In the genomic region with DNA sequence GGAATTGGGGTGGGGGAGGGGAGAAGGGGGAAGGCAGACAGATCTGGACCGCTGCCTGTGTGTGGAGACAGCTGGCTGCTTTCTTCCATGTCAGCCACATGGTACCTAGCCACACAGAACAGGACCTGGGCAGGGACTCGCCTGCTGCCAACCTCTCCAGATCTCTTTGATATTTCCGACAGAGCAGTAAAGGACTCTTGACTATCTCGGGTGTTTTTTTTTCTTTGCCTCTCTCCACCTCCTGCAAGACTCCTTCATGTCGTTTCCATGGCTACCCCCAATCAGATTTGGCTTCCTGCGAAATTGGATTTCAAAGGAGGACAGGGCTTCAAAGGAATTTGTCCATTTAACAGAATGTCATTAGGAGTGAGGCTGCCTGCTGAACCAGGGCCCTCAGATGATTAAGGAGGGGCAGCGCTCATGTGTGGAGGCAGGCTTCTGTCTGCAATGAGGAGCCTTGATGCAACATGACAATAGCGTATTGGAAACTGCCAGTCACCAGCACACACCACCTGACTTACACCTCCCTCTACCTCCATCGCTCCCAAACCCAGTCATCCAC, we compare ENCODE assay signal across 9 mouse cellular contexts. TPM values are rescaled to one million over a fixed set of nuclear protein-coding genes. Genes with fewer than 3 reads are reported as not detected.
DNase-seq lines count a peak whose midpoint lies in the region; ATAC-seq and TF ChIP-seq lines count a peak whose summit lies in the region.
"Had no signal": no experiment of that assay in that cellular context is flagged by ENCODE, and none has a peak within 500 bp of the region (broad histone marks: within the 10 kb centered on the region; RNA-seq: fewer than 3 reads in every experiment).

No protein-coding gene starts in this region.

- no peak for ATAC-seq in heart, embryonic 13.5 days (ENCODE audit: extremely low read depth, insufficient number of reproducible peaks, low FRiP score, low TSS enrichment)
- peak; percentile 73 for ATAC-seq in forebrain, embryonic 11.5 days (replicated peaks; ENCODE audit: low FRiP score)
- ATAC-seq in liver, embryonic 11.5 days (replicated peaks; ENCODE audit: low FRiP score): no peak
- ATAC-seq: intestine, embryonic 15.5 days had no signal

- no peaks in the 10 kb centered on the region for H3K9me3 ChIP-seq in heart, embryonic 13.5 days
- no peaks in the 10 kb centered on the region for H3K9me3 ChIP-seq in forebrain, embryonic 11.5 days (ENCODE audit: control insufficient read depth, low read length)
- no peaks in the 10 kb centered on the region for H3K9me3 ChIP-seq in limb, embryonic 10.5 days (replicated peaks)
- no peaks in the 10 kb centered on the region for H3K9me3 ChIP-seq in liver, embryonic 11.5 days (ENCODE audit: control insufficient read depth, low read length)
- H3K9me3 ChIP-seq: intestine, embryonic 15.5 days had no signal

- no peaks in the 10 kb centered on the region for H3K79me2 ChIP-seq in heart, adult 2 months (replicated peaks; ENCODE audit: control insufficient read depth, insufficient read depth, low read length)

- H3K27me3 ChIP-seq in heart, embryonic 13.5 days (replicated peaks): peaks cover 85% of the 10 kb centered on the region
- H3K27me3 ChIP-seq in heart, adult 2 months (ENCODE audit: control insufficient read depth, insufficient read depth, low read length): peaks cover 8% of the 10 kb centered on the region
- peaks cover 12% of the 10 kb centered on the region for H3K27me3 ChIP-seq in forebrain, embryonic 11.5 days (ENCODE audit: control insufficient read depth, insufficient read depth, low read length)
- peaks cover 79% of the 10 kb centered on the region for H3K27me3 ChIP-seq in limb, embryonic 10.5 days (ENCODE audit: low read depth, poor library complexity, severe bottlenecking)
- peaks cover 67% of the 10 kb centered on the region for H3K27me3 ChIP-seq in liver, embryonic 11.5 days (replicated peaks; ENCODE audit: control insufficient read depth, insufficient read depth, low read length)

- H3K36me3 ChIP-seq in heart, embryonic 13.5 days: no peaks in the 10 kb centered on the region
- no peaks in the 10 kb centered on the region for H3K36me3 ChIP-seq in heart, adult 2 months (ENCODE audit: control insufficient read depth, insufficient read depth, low read length)
- no peaks in the 10 kb centered on the region for H3K36me3 ChIP-seq in forebrain, embryonic 11.5 days (ENCODE audit: control insufficient read depth, insufficient read depth, low read length)
- no peaks in the 10 kb centered on the region for H3K36me3 ChIP-seq in limb, embryonic 10.5 days
- no peaks in the 10 kb centered on the region for H3K36me3 ChIP-seq in liver, embryonic 11.5 days (ENCODE audit: control insufficient read depth, insufficient read depth, low read length)
- H3K36me3 ChIP-seq: intestine, embryonic 15.5 days had no signal

- intact Hi-C loops in heart, adult 2 months (cut with DNase I): no loop called here

- WGBS in heart, embryonic 13.5 days: 15% methylated on average over 9 of the region's 9 CpGs
- WGBS in heart, adult 2 months: 16% methylated on average over 9 of the region's 9 CpGs
- 7% methylated on average over 9 of the region's 9 CpGs for WGBS in forebrain, embryonic 11.5 days
- WGBS in limb, embryonic 10.5 days: 10% methylated on average over 9 of the region's 9 CpGs
- WGBS in liver, embryonic 11.5 days: 30% methylated on average over 9 of the region's 9 CpGs

- no peak for DNase-seq in heart, adult 2 months
- peak; percentile 58 for DNase-seq in T-cell, adult 2 months (ENCODE audit: low spot score)
- DNase-seq in forebrain, embryonic 11.5 days (ENCODE audit: low spot score): peak; percentile 64
- DNase-seq in limb, embryonic 10.5 days (ENCODE audit: low spot score): no peak
- DNase-seq in liver, embryonic 11.5 days (ENCODE audit: low spot score): no peak
- DNase-seq in spleen, adult 12 weeks (ENCODE audit: low spot score): no peak
- DNase-seq in ovary, postnatal 36 days (ENCODE audit: low spot score): no peak

- peak overlapping the region; percentile 12; the same call in 1 of the 2 replicates for H3K4me2 ChIP-seq in heart, embryonic 13.5 days
- no peak overlapping the region; the same call in 1 of the 2 replicates for H3K4me2 ChIP-seq in forebrain, embryonic 11.5 days (ENCODE audit: low read depth, low read length, severe bottlenecking)
- H3K4me2 ChIP-seq in liver, embryonic 11.5 days: no peak overlapping the region
- H3K4me2 ChIP-seq: intestine, embryonic 15.5 days had no signal

- no peak for TF ChIP-seq EP300 in heart, adult 2 months (IDR thresholded peaks at IDR 0.05; ENCODE audit: insufficient read depth, low read depth, low read length)

- no peak overlapping the region for H3K4me3 ChIP-seq in heart, embryonic 13.5 days
- H3K4me3 ChIP-seq in heart, adult 2 months: no peak overlapping the region
- no peak overlapping the region for H3K4me3 ChIP-seq in forebrain, embryonic 11.5 days (ENCODE audit: low read depth, low read length)
- peak overlapping the region; percentile 21 for H3K4me3 ChIP-seq in limb, embryonic 10.5 days
- no peak overlapping the region for H3K4me3 ChIP-seq in liver, embryonic 11.5 days (ENCODE audit: low read depth, low read length)
- H3K4me3 ChIP-seq: intestine, embryonic 15.5 days had no signal

- no peak overlapping the region for H3K27ac ChIP-seq in heart, embryonic 13.5 days (replicated peaks)
- no peak overlapping the region for H3K27ac ChIP-seq in heart, adult 2 months
- H3K27ac ChIP-seq in forebrain, embryonic 11.5 days (ENCODE audit: low read depth, low read length): peak overlapping the region; percentile 69
- H3K27ac ChIP-seq in limb, embryonic 10.5 days: no peak overlapping the region
- no peak overlapping the region for H3K27ac ChIP-seq in liver, embryonic 11.5 days (ENCODE audit: low read depth, low read length)
- H3K27ac ChIP-seq: intestine, embryonic 15.5 days had no signal

- peaks cover 24% of the 10 kb centered on the region for H3K4me1 ChIP-seq in heart, embryonic 13.5 days
- H3K4me1 ChIP-seq in heart, adult 2 months (ENCODE audit: control insufficient read depth, insufficient read depth, low read length): no peaks in the 10 kb centered on the region
- peaks cover 19% of the 10 kb centered on the region for H3K4me1 ChIP-seq in forebrain, embryonic 11.5 days (replicated peaks; ENCODE audit: control insufficient read depth, insufficient read depth, low read length)
- H3K4me1 ChIP-seq in limb, embryonic 10.5 days: peaks cover 47% of the 10 kb centered on the region
- peaks cover 10% of the 10 kb centered on the region; the same call in 1 of the 2 replicates for H3K4me1 ChIP-seq in liver, embryonic 11.5 days (replicated peaks; ENCODE audit: control insufficient read depth, insufficient read depth, low read length)

- no peak for TF ChIP-seq POLR2A in heart, adult 2 months (IDR thresholded peaks at IDR 0.05; ENCODE audit: insufficient read depth, low read depth, low read length)

- TF ChIP-seq CTCF in heart, adult 2 months (IDR thresholded peaks at IDR 0.05): no peak

- no peak overlapping the region for H3K9ac ChIP-seq in heart, embryonic 13.5 days
- no peak overlapping the region for H3K9ac ChIP-seq in heart, adult 2 months (ENCODE audit: low read depth, low read length)
- H3K9ac ChIP-seq in forebrain, embryonic 11.5 days (ENCODE audit: low read length): no peak overlapping the region
- no peak overlapping the region for H3K9ac ChIP-seq in liver, embryonic 11.5 days (ENCODE audit: low read depth, low read length)
- H3K9ac ChIP-seq: intestine, embryonic 15.5 days had no signal

RNA-seq across cellular contexts. Expression of a gene that starts 2.1 kb away (rescaled TPM):
- polyA plus RNA-seq in heart, embryonic 13.5 days (2015; fragmentation: Nextera tagmentation; extraction: Ambion mirVana): 0.33 and 1.1 TPM in 2 replicates
- under 1 TPM in 1 of 2 experiments, not detected in 1; 0.25 TPM for total RNA-seq in heart, adult 2 months (2021)
- polyA plus RNA-seq in heart, adult 2 months (2012; rRNA removed): 0.67 and 0.98 TPM in 2 replicates
- polyA plus RNA-seq in forebrain, embryonic 11.5 days (2014; fragmentation: Nextera tagmentation; extraction: Ambion mirVana): 2.6 and 3.9 TPM in 2 replicates
- 0.13 TPM in 1 of 2 replicates, not detected in the other for polyA plus RNA-seq in limb, embryonic 10.5 days (2016; fragmentation: Nextera tagmentation; extraction: Ambion mirVana)
- 0.45 and 0.58 TPM in 2 replicates for polyA plus RNA-seq in liver, embryonic 11.5 days (2014; fragmentation: Nextera tagmentation; extraction: Ambion mirVana)

Comparison
In these comparisons a context has a peak if more than half of its experiments do, and no peak if none do; other contexts are left out.
1. DNase-seq: peak in T-cell, adult 2 months (single experiment) and forebrain, embryonic 11.5 days (single experiment); none in heart, adult 2 months (0 of 2), limb, embryonic 10.5 days (single experiment), liver, embryonic 11.5 days (single experiment), spleen, adult 12 weeks (single experiment) and ovary, postnatal 36 days (single experiment).